Mouse (Mus musculus): ENCODE measurements around the gene Gm20826. TPM values are rescaled to one million over a fixed set of nuclear protein-coding genes. Genes with fewer than 3 reads are reported as not detected.
"Not testable (repeated sequence)": the region's sequence is repeated elsewhere in the genome, so short reads cannot be mapped to it uniquely, and the experiment has no call there.

Gene Gm20826
- polyA plus RNA-seq (2011; ENCODE audit: insufficient read length, low read depth, missing spikeins): not detected in 2 replicates

DNA sequence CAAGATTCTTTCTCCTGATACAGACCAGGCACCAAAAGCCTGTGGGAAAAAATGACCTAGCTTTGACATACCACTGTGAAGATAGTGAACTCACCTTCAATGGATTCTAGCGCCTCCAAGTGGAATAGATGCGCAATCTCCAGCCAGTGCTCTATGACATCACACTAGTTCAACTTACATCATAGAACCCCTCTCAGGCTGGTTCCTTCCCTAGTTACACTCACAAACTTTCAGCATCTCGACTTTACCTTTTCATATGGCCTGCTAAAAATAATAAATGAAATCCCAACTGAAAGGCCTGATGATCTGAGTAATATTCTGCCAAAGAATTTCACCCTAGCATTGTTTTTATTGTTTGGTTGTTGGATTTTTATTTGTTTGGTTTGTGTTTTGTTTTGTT lies at the start of gene Gm20826:
Gene Gm20826, minus strand, starts transcription at position 101 of the 400 bp plus-strand sequence.
- H3K4me3 ChIP-seq (ENCODE audit: insufficient read depth, low read length); H3K4me1 ChIP-seq (ENCODE audit: control insufficient read depth, insufficient read depth, low read length); H3K27ac ChIP-seq (ENCODE audit: insufficient read depth, low read length): not testable (repeated sequence)

Other genes starting within 250 kb of the Gm20826 start
- not detected in 2 replicates for gene Gm21788, start 233.5 kb downstream of the Gm20826 start, polyA plus RNA-seq (2011; ENCODE audit: insufficient read length, low read depth, missing spikeins)
- not detected in 2 replicates for gene Gm28576, start 84.5 kb upstream of the Gm20826 start, polyA plus RNA-seq (2011; ENCODE audit: insufficient read length, low read depth, missing spikeins)